Comparison of ENCODE assay signal across 20 mouse cellular contexts in the genomic region with DNA sequence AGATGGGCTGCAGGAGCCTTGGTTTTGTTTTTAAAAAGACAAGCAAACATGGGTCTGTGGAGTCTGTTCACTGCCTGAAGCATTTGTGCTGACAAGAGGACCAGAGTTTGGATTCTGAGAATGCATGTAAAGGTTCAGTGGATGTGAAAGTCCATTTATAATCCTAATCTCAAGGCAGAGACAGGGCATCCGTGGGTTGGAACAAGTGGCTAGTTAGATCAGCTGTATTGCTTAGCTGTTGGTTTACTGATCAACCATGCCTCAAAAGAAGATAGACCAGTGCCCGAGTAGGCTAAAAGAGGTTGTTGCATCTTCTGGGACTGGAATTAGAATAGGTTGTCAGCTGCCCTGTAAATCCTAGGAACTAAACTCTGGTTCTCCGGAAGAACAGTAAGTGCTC. TPM values are rescaled to one million over a fixed set of nuclear protein-coding genes. Genes with fewer than 3 reads are reported as not detected.
A peak's percentile ranks its signal among the peaks of the same experiment; 100 is the strongest.
DNase-seq lines count a peak whose midpoint lies in the region; ATAC-seq and TF ChIP-seq lines count a peak whose summit lies in the region.
"Had no signal": no experiment of that assay in that cellular context is flagged by ENCODE, and none has a peak within 500 bp of the region (broad histone marks: within the 10 kb centered on the region; RNA-seq: fewer than 3 reads in every experiment).

No protein-coding gene starts in this region.

- peak; percentile 33 for DNase-seq in intestine, embryonic 14.5 days (ENCODE audit: low spot score)
- DNase-seq in kidney, adult 9 months = peak; percentile 74
- no peak for DNase-seq in heart, embryonic 10.5 days (ENCODE audit: low spot score)
- no peak for DNase-seq in frontal cortex, postnatal 36 days (ENCODE audit: low spot score in 2 of 2)
- DNase-seq: adrenal gland, postnatal 10 days; cerebellum, adult 18-20 months; cerebellum, adult 9-11 months; cerebellum, postnatal 36 days; gastrocnemius, postnatal 36 days; heart, postnatal 10 days; heart, postnatal 4 days had no signal

- peaks cover 34% of the 10 kb centered on the region for H3K36me3 ChIP-seq in intestine, embryonic 14.5 days (ENCODE audit: control insufficient read depth, insufficient read depth, low read length)
- H3K36me3 ChIP-seq in intestine, postnatal 0 days (ENCODE audit: control insufficient read depth, insufficient read depth) = peaks cover 22% of the 10 kb centered on the region
- peaks cover 27% of the 10 kb centered on the region for H3K36me3 ChIP-seq in kidney, embryonic 14.5 days (ENCODE audit: control insufficient read depth, insufficient read depth, low read length)
- peaks cover 32% of the 10 kb centered on the region for H3K36me3 ChIP-seq in embryonic facial prominence, embryonic 13.5 days
- H3K36me3 ChIP-seq in heart, embryonic 10.5 days = peaks cover 30% of the 10 kb centered on the region

- no peak overlapping the region for H3K4me3 ChIP-seq in intestine, embryonic 14.5 days (ENCODE audit: low read depth, low read length)
- no peak overlapping the region for H3K4me3 ChIP-seq in intestine, postnatal 0 days (ENCODE audit: low read depth, low read length)
- no peak overlapping the region for H3K4me3 ChIP-seq in kidney, embryonic 14.5 days (ENCODE audit: low read length)
- H3K4me3 ChIP-seq in embryonic facial prominence, embryonic 13.5 days = no peak overlapping the region
- no peak overlapping the region for H3K4me3 ChIP-seq in embryonic fibroblast, embryonic 13.5 days (ENCODE audit: insufficient read depth, low read length)
- no peak overlapping the region for H3K4me3 ChIP-seq in heart, embryonic 10.5 days
- H3K4me3 ChIP-seq: erythroblast, embryonic 14.5 days; forebrain, embryonic 10.5 days; hindbrain, embryonic 12.5 days had no signal

- no peak for TF ChIP-seq POLR2A in embryonic fibroblast, embryonic 13.5 days (IDR thresholded peaks at IDR 0.05; ENCODE audit: low read depth, low read length)

- no peaks in the 10 kb centered on the region for H3K9me3 ChIP-seq in intestine, embryonic 14.5 days (ENCODE audit: control insufficient read depth, low read length)
- H3K9me3 ChIP-seq in intestine, postnatal 0 days (ENCODE audit: control insufficient read depth) = no peaks in the 10 kb centered on the region
- H3K9me3 ChIP-seq in kidney, embryonic 14.5 days (ENCODE audit: control insufficient read depth, low read length) = no peaks in the 10 kb centered on the region
- H3K9me3 ChIP-seq in embryonic facial prominence, embryonic 13.5 days = no peaks in the 10 kb centered on the region
- H3K9me3 ChIP-seq in heart, embryonic 10.5 days = no peaks in the 10 kb centered on the region
- H3K9me3 ChIP-seq: forebrain, embryonic 10.5 days; hindbrain, embryonic 12.5 days had no signal

- TF ChIP-seq CTCF in intestine, postnatal 0 days (IDR thresholded peaks at IDR 0.05; ENCODE audit: low read depth) = no peak
- TF ChIP-seq CTCF in embryonic fibroblast, embryonic 13.5 days (IDR thresholded peaks at IDR 0.05; ENCODE audit: borderline replicate concordance, insufficient read depth, low read length) = no peak

- H3K4me2 ChIP-seq in intestine, embryonic 14.5 days (ENCODE audit: low read length) = no peak overlapping the region
- H3K4me2 ChIP-seq in intestine, postnatal 0 days (replicated peaks; ENCODE audit: low read depth) = no peak overlapping the region
- no peak overlapping the region for H3K4me2 ChIP-seq in kidney, embryonic 14.5 days (replicated peaks; ENCODE audit: low read depth, low read length)
- H3K4me2 ChIP-seq in embryonic facial prominence, embryonic 13.5 days = no peak overlapping the region
- H3K4me2 ChIP-seq: hindbrain, embryonic 12.5 days had no signal

- H3K27me3 ChIP-seq in intestine, embryonic 14.5 days (replicated peaks; ENCODE audit: control insufficient read depth, insufficient read depth, low read length) = no peaks in the 10 kb centered on the region
- no peaks in the 10 kb centered on the region for H3K27me3 ChIP-seq in intestine, postnatal 0 days (replicated peaks; ENCODE audit: control insufficient read depth, insufficient read depth, low read length)
- H3K27me3 ChIP-seq in kidney, embryonic 14.5 days (ENCODE audit: control insufficient read depth, insufficient read depth, low read length) = no peaks in the 10 kb centered on the region
- H3K27me3 ChIP-seq in embryonic facial prominence, embryonic 13.5 days = no peaks in the 10 kb centered on the region
- H3K27me3 ChIP-seq in heart, embryonic 10.5 days (ENCODE audit: insufficient read depth, poor library complexity, severe bottlenecking) = no peaks in the 10 kb centered on the region
- H3K27me3 ChIP-seq: hindbrain, embryonic 12.5 days had no signal

- no peak for ATAC-seq in intestine, embryonic 14.5 days (replicated peaks; ENCODE audit: low FRiP score, low TSS enrichment, low read depth)
- no peak for ATAC-seq in intestine, postnatal 0 days
- ATAC-seq in kidney, embryonic 14.5 days (ENCODE audit: low FRiP score, low TSS enrichment) = no peak
- ATAC-seq in embryonic facial prominence, embryonic 13.5 days (ENCODE audit: insufficient number of reproducible peaks, insufficient read depth, low FRiP score, low TSS enrichment, low read depth) = no peak
- ATAC-seq: forebrain, embryonic 14.5 days; hindbrain, embryonic 16.5 days had no signal

- H3K4me1 ChIP-seq in intestine, embryonic 14.5 days (replicated peaks; ENCODE audit: control insufficient read depth, insufficient read depth, low read length) = peaks cover 5% of the 10 kb centered on the region; the same call in 1 of the 2 replicates
- peaks cover 4% of the 10 kb centered on the region; the same call in 1 of the 2 replicates for H3K4me1 ChIP-seq in intestine, postnatal 0 days (replicated peaks; ENCODE audit: control insufficient read depth, insufficient read depth, low read length)
- no peaks in the 10 kb centered on the region for H3K4me1 ChIP-seq in kidney, embryonic 14.5 days (ENCODE audit: control insufficient read depth, insufficient read depth, low read length)
- H3K4me1 ChIP-seq in embryonic facial prominence, embryonic 13.5 days = peaks cover 12% of the 10 kb centered on the region
- H3K4me1 ChIP-seq in embryonic fibroblast, embryonic 13.5 days (ENCODE audit: control insufficient read depth, insufficient read depth, low read length) = no peaks in the 10 kb centered on the region
- peaks cover 8% of the 10 kb centered on the region for H3K4me1 ChIP-seq in heart, embryonic 10.5 days

- no peak overlapping the region for H3K9ac ChIP-seq in intestine, embryonic 14.5 days (ENCODE audit: low read length)
- H3K9ac ChIP-seq in intestine, postnatal 0 days (ENCODE audit: low read depth, low read length) = no peak overlapping the region
- H3K9ac ChIP-seq in kidney, embryonic 14.5 days (ENCODE audit: low read depth, low read length) = no peak overlapping the region
- no peak overlapping the region for H3K9ac ChIP-seq in embryonic facial prominence, embryonic 13.5 days
- H3K9ac ChIP-seq: hindbrain, embryonic 12.5 days had no signal

- no peak overlapping the region for H3K27ac ChIP-seq in intestine, embryonic 14.5 days (ENCODE audit: low read depth)
- H3K27ac ChIP-seq in intestine, postnatal 0 days (ENCODE audit: low read depth, low read length) = no peak overlapping the region
- H3K27ac ChIP-seq in kidney, embryonic 14.5 days (ENCODE audit: low read depth, low read length) = no peak overlapping the region
- peak overlapping the region; percentile 3; the same call in 1 of the 2 replicates for H3K27ac ChIP-seq in embryonic facial prominence, embryonic 13.5 days
- H3K27ac ChIP-seq in embryonic fibroblast, embryonic 13.5 days (ENCODE audit: insufficient read depth, low read length) = peak overlapping the region; percentile 7; the same call in 1 of the 2 replicates
- H3K27ac ChIP-seq in heart, embryonic 10.5 days = no peak overlapping the region
- H3K27ac ChIP-seq: forebrain, embryonic 10.5 days; hindbrain, embryonic 12.5 days had no signal

- WGBS in intestine, embryonic 14.5 days = 75% methylated on average over 3 of the region's 3 CpGs
- WGBS in intestine, postnatal 0 days = 59% methylated on average over 3 of the region's 3 CpGs
- 82% methylated on average over 3 of the region's 3 CpGs for WGBS in kidney, embryonic 14.5 days
- 77% methylated on average over 3 of the region's 3 CpGs for WGBS in embryonic facial prominence, embryonic 13.5 days
- 85% methylated on average over 3 of the region's 3 CpGs for WGBS in heart, embryonic 10.5 days

RNA-seq across cellular contexts. Expression of a gene that starts 2.9 kb away (rescaled TPM):
- polyA plus RNA-seq in intestine, embryonic 14.5 days (2014; fragmentation: Nextera tagmentation; extraction: Ambion mirVana) = 141 and 151 TPM in 2 replicates
- 62.7 and 69.3 TPM in 2 replicates for polyA plus RNA-seq in intestine, postnatal 0 days (2015; fragmentation: Nextera tagmentation; extraction: Ambion mirVana)
- polyA plus RNA-seq in kidney, embryonic 14.5 days (2014; fragmentation: Nextera tagmentation; extraction: Ambion mirVana) = 78.4 and 95.7 TPM in 2 replicates
- polyA plus RNA-seq in embryonic facial prominence, embryonic 13.5 days (2015; fragmentation: Nextera tagmentation; extraction: Ambion mirVana) = 182 and 218 TPM in 2 replicates
- 46.5 and 46.7 TPM in 2 replicates for polyA plus RNA-seq in embryonic fibroblast, embryonic 13.5 days (2011; ENCODE audit: insufficient read length, low read depth, missing spikeins)
- 95.8 and 146 TPM in 2 replicates for polyA plus RNA-seq in heart, embryonic 10.5 days (2016; fragmentation: Nextera tagmentation; extraction: Ambion mirVana)

RNA-seq across cellular contexts. Expression of a gene that starts 23.1 kb away (rescaled TPM):
- 0.81 and 1.1 TPM in 2 replicates for polyA plus RNA-seq in intestine, embryonic 14.5 days (2014; fragmentation: Nextera tagmentation; extraction: Ambion mirVana)
- polyA plus RNA-seq in intestine, postnatal 0 days (2015; fragmentation: Nextera tagmentation; extraction: Ambion mirVana) = 0.18 and 0.51 TPM in 2 replicates
- 0.61 and 0.76 TPM in 2 replicates for polyA plus RNA-seq in kidney, embryonic 14.5 days (2014; fragmentation: Nextera tagmentation; extraction: Ambion mirVana)
- polyA plus RNA-seq in embryonic facial prominence, embryonic 13.5 days (2015; fragmentation: Nextera tagmentation; extraction: Ambion mirVana) = 0.65 and 1.5 TPM in 2 replicates
- polyA plus RNA-seq in embryonic fibroblast, embryonic 13.5 days (2011; ENCODE audit: insufficient read length, low read depth, missing spikeins) = 0.61 TPM in 1 of 2 replicates, not detected in the other
- 0.30 and 0.31 TPM in 2 replicates for polyA plus RNA-seq in heart, embryonic 10.5 days (2016; fragmentation: Nextera tagmentation; extraction: Ambion mirVana)

RNA-seq across cellular contexts. Expression of a gene that starts 30.5 kb away (rescaled TPM):
- 121 and 131 TPM in 2 replicates for polyA plus RNA-seq in intestine, embryonic 14.5 days (2014; fragmentation: Nextera tagmentation; extraction: Ambion mirVana)
- 86.8 and 87.2 TPM in 2 replicates for polyA plus RNA-seq in intestine, postnatal 0 days (2015; fragmentation: Nextera tagmentation; extraction: Ambion mirVana)
- 146 and 173 TPM in 2 replicates for polyA plus RNA-seq in kidney, embryonic 14.5 days (2014; fragmentation: Nextera tagmentation; extraction: Ambion mirVana)
- polyA plus RNA-seq in embryonic facial prominence, embryonic 13.5 days (2015; fragmentation: Nextera tagmentation; extraction: Ambion mirVana) = 156 and 166 TPM in 2 replicates
- polyA plus RNA-seq in embryonic fibroblast, embryonic 13.5 days (2011; ENCODE audit: insufficient read length, low read depth, missing spikeins) = 113 and 135 TPM in 2 replicates
- 74.4 and 87.6 TPM in 2 replicates for polyA plus RNA-seq in heart, embryonic 10.5 days (2016; fragmentation: Nextera tagmentation; extraction: Ambion mirVana)

RNA-seq across cellular contexts. Expression of a gene that starts 43.2 kb away (rescaled TPM):
- 141 and 149 TPM in 2 replicates for polyA plus RNA-seq in intestine, embryonic 14.5 days (2014; fragmentation: Nextera tagmentation; extraction: Ambion mirVana)
- polyA plus RNA-seq in intestine, postnatal 0 days (2015; fragmentation: Nextera tagmentation; extraction: Ambion mirVana) = 125 and 138 TPM in 2 replicates
- polyA plus RNA-seq in kidney, embryonic 14.5 days (2014; fragmentation: Nextera tagmentation; extraction: Ambion mirVana) = 139 and 144 TPM in 2 replicates
- polyA plus RNA-seq in embryonic facial prominence, embryonic 13.5 days (2015; fragmentation: Nextera tagmentation; extraction: Ambion mirVana) = 78.3 and 78.7 TPM in 2 replicates
- 52.9 and 53.8 TPM in 2 replicates for polyA plus RNA-seq in embryonic fibroblast, embryonic 13.5 days (2011; ENCODE audit: insufficient read length, low read depth, missing spikeins)
- polyA plus RNA-seq in heart, embryonic 10.5 days (2016; fragmentation: Nextera tagmentation; extraction: Ambion mirVana) = 213 and 293 TPM in 2 replicates

RNA-seq across cellular contexts. Expression of a gene that starts 47.3 kb away (rescaled TPM):
- 168 TPM in 2 replicates for polyA plus RNA-seq in intestine, embryonic 14.5 days (2014; fragmentation: Nextera tagmentation; extraction: Ambion mirVana)
- 112 and 121 TPM in 2 replicates for polyA plus RNA-seq in intestine, postnatal 0 days (2015; fragmentation: Nextera tagmentation; extraction: Ambion mirVana)
- 186 and 194 TPM in 2 replicates for polyA plus RNA-seq in kidney, embryonic 14.5 days (2014; fragmentation: Nextera tagmentation; extraction: Ambion mirVana)
- 136 and 172 TPM in 2 replicates for polyA plus RNA-seq in embryonic facial prominence, embryonic 13.5 days (2015; fragmentation: Nextera tagmentation; extraction: Ambion mirVana)
- polyA plus RNA-seq in embryonic fibroblast, embryonic 13.5 days (2011; ENCODE audit: insufficient read length, low read depth, missing spikeins) = 36.1 and 37.7 TPM in 2 replicates
- polyA plus RNA-seq in heart, embryonic 10.5 days (2016; fragmentation: Nextera tagmentation; extraction: Ambion mirVana) = 203 and 208 TPM in 2 replicates

Comparison
In these comparisons a context has a peak if more than half of its experiments do, and no peak if none do; other contexts are left out.
1. DNase-seq: peak in intestine, embryonic 14.5 days (single experiment) and kidney, adult 9 months (single experiment); none in heart, embryonic 10.5 days (single experiment) and frontal cortex, postnatal 36 days (0 of 2).
2. H3K27ac ChIP-seq: peak in embryonic facial prominence, embryonic 13.5 days (single experiment) and embryonic fibroblast, embryonic 13.5 days (single experiment); none in intestine, embryonic 14.5 days (single experiment), intestine, postnatal 0 days (single experiment), kidney, embryonic 14.5 days (single experiment) and heart, embryonic 10.5 days (single experiment).